Comparison of ENCODE assay signal across 22 mouse cellular contexts in genomic region chr1:165696040-165696439, GRCm38 (mm10). TPM values are rescaled to one million over a fixed set of nuclear protein-coding genes. Genes with fewer than 3 reads are reported as not detected.
DNase-seq lines count a peak whose midpoint lies in the region; ATAC-seq and TF ChIP-seq lines count a peak whose summit lies in the region.
"Had no signal": no experiment of that assay in that cellular context is flagged by ENCODE, and none has a peak within 500 bp of the region (broad histone marks: within the 10 kb centered on the region; RNA-seq: fewer than 3 reads in every experiment).

No protein-coding gene starts in this region.

- H3K79me2 ChIP-seq in heart, adult 2 months (replicated peaks; ENCODE audit: control insufficient read depth, insufficient read depth, low read length) = peaks cover 4% of the 10 kb centered on the region; the same call in 1 of the 2 replicates

- no peak for ATAC-seq in heart, embryonic 14.5 days (ENCODE audit: insufficient number of reproducible peaks, insufficient read depth, low FRiP score, low read depth)
- no peak for ATAC-seq in heart, embryonic 11.5 days (replicated peaks; ENCODE audit: insufficient number of reproducible peaks, low FRiP score, low TSS enrichment)
- ATAC-seq in kidney, embryonic 14.5 days (ENCODE audit: low FRiP score, low TSS enrichment) = no peak
- ATAC-seq: forebrain, embryonic 16.5 days; hindbrain, embryonic 16.5 days; inflammation-experienced regulatory T-cells, adult 6 months; intestine, postnatal 0 days; Patski had no signal

- TF ChIP-seq EP300 in heart, adult 2 months (IDR thresholded peaks at IDR 0.05; ENCODE audit: insufficient read depth, low read depth, low read length) = no peak

- DNase-seq in heart, adult 2 months = no peak
- no peak for DNase-seq in heart, adult 8-10 months (ENCODE audit: low spot score)
- DNase-seq in kidney, adult 18-20 months = no peak
- DNase-seq in limb, embryonic 10.5 days (ENCODE audit: low spot score) = no peak
- DNase-seq: adrenal gland, adult 2 months; adrenal gland, postnatal 25 days; cerebellum, adult 18-20 months; cerebellum, adult 9-11 months; cerebellum, postnatal 36 days; kidney, postnatal 14 days had no signal

- no peak overlapping the region for H3K9ac ChIP-seq in heart, adult 2 months (ENCODE audit: low read depth, low read length)
- no peak overlapping the region for H3K9ac ChIP-seq in heart, embryonic 14.5 days (ENCODE audit: low read length)
- H3K9ac ChIP-seq in heart, embryonic 11.5 days (ENCODE audit: low read depth, low read length) = no peak overlapping the region
- no peak overlapping the region for H3K9ac ChIP-seq in kidney, embryonic 14.5 days (ENCODE audit: low read depth, low read length)
- H3K9ac ChIP-seq: embryonic facial prominence, embryonic 13.5 days; forebrain, embryonic 12.5 days; hindbrain, embryonic 12.5 days had no signal

- TF ChIP-seq CTCF in heart, adult 2 months (IDR thresholded peaks at IDR 0.05) = no peak

- H3K4me2 ChIP-seq in heart, embryonic 14.5 days (ENCODE audit: low read length) = no peak overlapping the region
- no peak overlapping the region for H3K4me2 ChIP-seq in heart, embryonic 11.5 days
- H3K4me2 ChIP-seq in kidney, embryonic 14.5 days (replicated peaks; ENCODE audit: low read depth, low read length) = no peak overlapping the region
- H3K4me2 ChIP-seq: embryonic facial prominence, embryonic 13.5 days; forebrain, embryonic 12.5 days; hindbrain, embryonic 12.5 days had no signal

- H3K9me3 ChIP-seq in heart, embryonic 14.5 days (ENCODE audit: control insufficient read depth, low read length) = no peaks in the 10 kb centered on the region
- H3K9me3 ChIP-seq in heart, embryonic 11.5 days (replicated peaks; ENCODE audit: control insufficient read depth, low read length) = no peaks in the 10 kb centered on the region
- H3K9me3 ChIP-seq in kidney, embryonic 14.5 days (ENCODE audit: control insufficient read depth, low read length) = no peaks in the 10 kb centered on the region
- no peaks in the 10 kb centered on the region for H3K9me3 ChIP-seq in limb, embryonic 10.5 days (replicated peaks)
- H3K9me3 ChIP-seq: embryonic facial prominence, embryonic 13.5 days; forebrain, embryonic 12.5 days; hindbrain, embryonic 12.5 days had no signal

- no peaks in the 10 kb centered on the region for H3K27me3 ChIP-seq in heart, adult 2 months (ENCODE audit: control insufficient read depth, insufficient read depth, low read length)
- H3K27me3 ChIP-seq in heart, embryonic 14.5 days (ENCODE audit: control insufficient read depth, insufficient read depth, low read length) = no peaks in the 10 kb centered on the region
- no peaks in the 10 kb centered on the region for H3K27me3 ChIP-seq in heart, embryonic 11.5 days (ENCODE audit: control insufficient read depth, insufficient read depth, low read length)
- no peaks in the 10 kb centered on the region for H3K27me3 ChIP-seq in kidney, embryonic 14.5 days (ENCODE audit: control insufficient read depth, insufficient read depth, low read length)
- 0 out of 2 replicates have a peak, but pooled peaks cover 9% of the 10 kb centered on the region for H3K27me3 ChIP-seq in limb, embryonic 10.5 days (ENCODE audit: low read depth, poor library complexity, severe bottlenecking)
- H3K27me3 ChIP-seq: CH12.LX; hindbrain, embryonic 12.5 days had no signal

- H3K4me3 ChIP-seq in heart, adult 2 months = no peak overlapping the region
- H3K4me3 ChIP-seq in heart, embryonic 14.5 days (ENCODE audit: control insufficient read depth in 1 of 2, insufficient read depth in 1 of 2, low read depth in 1 of 2, low read length in 2 of 2) = no peak overlapping the region
- H3K4me3 ChIP-seq in heart, embryonic 11.5 days (ENCODE audit: low read depth, low read length) = no peak overlapping the region
- no peak overlapping the region for H3K4me3 ChIP-seq in kidney, embryonic 14.5 days (ENCODE audit: low read length)
- H3K4me3 ChIP-seq in limb, embryonic 10.5 days = no peak overlapping the region
- H3K4me3 ChIP-seq: embryonic facial prominence, embryonic 13.5 days; forebrain, embryonic 12.5 days; hindbrain, embryonic 12.5 days had no signal

- 61% methylated on average over 5 of the region's 5 CpGs for WGBS in heart, adult 2 months
- 57% methylated on average over 5 of the region's 5 CpGs for WGBS in heart, embryonic 14.5 days
- WGBS in heart, embryonic 11.5 days (ENCODE audit: insufficient replicate concordance) = 62% methylated on average over 5 of the region's 5 CpGs
- 74% methylated on average over 5 of the region's 5 CpGs for WGBS in kidney, embryonic 14.5 days
- 83% methylated on average over 5 of the region's 5 CpGs for WGBS in limb, embryonic 10.5 days

- H3K27ac ChIP-seq in heart, adult 2 months = peak overlapping the region; percentile 72
- peak overlapping the region; percentile 23 to 74; a peak in 2 of 4 replicates for H3K27ac ChIP-seq in heart, embryonic 14.5 days (replicated peaks in 1 of 2; ENCODE audit: control insufficient read depth in 1 of 2, insufficient read depth in 1 of 2, low read depth in 2 of 2, low read length in 2 of 2)
- no peak overlapping the region for H3K27ac ChIP-seq in heart, embryonic 11.5 days (ENCODE audit: low read depth, low read length)
- peak overlapping the region; percentile 76; the same call in 1 of the 2 replicates for H3K27ac ChIP-seq in kidney, embryonic 14.5 days (ENCODE audit: low read depth, low read length)
- H3K27ac ChIP-seq in limb, embryonic 10.5 days = peak overlapping the region; percentile 53
- H3K27ac ChIP-seq: embryonic facial prominence, embryonic 13.5 days; forebrain, embryonic 12.5 days; hindbrain, embryonic 12.5 days had no signal

- TF ChIP-seq POLR2A in heart, adult 2 months (IDR thresholded peaks at IDR 0.05; ENCODE audit: insufficient read depth, low read depth, low read length) = no peak

- peaks cover 59% of the 10 kb centered on the region for H3K36me3 ChIP-seq in heart, adult 2 months (ENCODE audit: control insufficient read depth, insufficient read depth, low read length)
- H3K36me3 ChIP-seq in heart, embryonic 14.5 days (ENCODE audit: control insufficient read depth, insufficient read depth, low read length) = peaks cover 50% of the 10 kb centered on the region
- no peaks in the 10 kb centered on the region; the same call in 1 of the 2 replicates for H3K36me3 ChIP-seq in heart, embryonic 11.5 days (ENCODE audit: control insufficient read depth, insufficient read depth, low read length)
- peaks cover 3% of the 10 kb centered on the region; the same call in 1 of the 2 replicates for H3K36me3 ChIP-seq in kidney, embryonic 14.5 days (ENCODE audit: control insufficient read depth, insufficient read depth, low read length)
- H3K36me3 ChIP-seq in limb, embryonic 10.5 days = no peaks in the 10 kb centered on the region
- H3K36me3 ChIP-seq: embryonic facial prominence, embryonic 13.5 days; forebrain, embryonic 12.5 days; hindbrain, embryonic 12.5 days had no signal

- H3K4me1 ChIP-seq in heart, adult 2 months (ENCODE audit: control insufficient read depth, insufficient read depth, low read length) = peaks cover 55% of the 10 kb centered on the region
- H3K4me1 ChIP-seq in heart, embryonic 14.5 days (ENCODE audit: control insufficient read depth in 2 of 2, insufficient read depth in 2 of 2, low read length in 2 of 2) = peaks cover 56 to 90% of the 10 kb centered on the region in 2 experiments
- peaks cover 86% of the 10 kb centered on the region for H3K4me1 ChIP-seq in heart, embryonic 11.5 days (ENCODE audit: control insufficient read depth, insufficient read depth, low read length)
- peaks cover 66% of the 10 kb centered on the region for H3K4me1 ChIP-seq in kidney, embryonic 14.5 days (ENCODE audit: control insufficient read depth, insufficient read depth, low read length)
- peaks cover 68% of the 10 kb centered on the region for H3K4me1 ChIP-seq in limb, embryonic 10.5 days

- intact Hi-C loops in heart, adult 2 months (cut with DNase I) = no loop called here

RNA-seq across cellular contexts. Expression of gene Rcsd1, which starts 13.5 kb away (rescaled TPM):
- 10 to 100 TPM; 68.7 to 81.5 TPM for total RNA-seq in heart, adult 2 months (2021)
- polyA plus RNA-seq in heart, adult 2 months (2012; rRNA removed) = 57.2 and 86.2 TPM in 2 replicates
- 10 to 100 TPM; 64.0 to 99.3 (median 73.2) TPM for total RNA-seq in heart, adult 8-10 months (2022)
- 81.2 and 86.3 TPM in 2 replicates for polyA plus RNA-seq in heart, embryonic 14.5 days (2014; fragmentation: Nextera tagmentation; extraction: Ambion mirVana)
- polyA plus RNA-seq in heart, embryonic 11.5 days (2014; fragmentation: Nextera tagmentation; extraction: Ambion mirVana) = 85.4 and 91.8 TPM in 2 replicates
- polyA plus RNA-seq in kidney, embryonic 14.5 days (2014; fragmentation: Nextera tagmentation; extraction: Ambion mirVana) = 29.4 and 44.4 TPM in 2 replicates
- 10.1 and 10.8 TPM in 2 replicates for polyA plus RNA-seq in limb, embryonic 10.5 days (2016; fragmentation: Nextera tagmentation; extraction: Ambion mirVana)
